Mouse (Mus musculus) heart, embryonic 11.5 days (tissue): Measurements from ENCODE around the gene Cux1. TPM values are rescaled to one million over a fixed set of nuclear protein-coding genes. Genes with fewer than 3 reads are reported as not detected.

Source experiments
- ATAC-seq: fragments of 200-750 bp; cut with Nextera tagmentation; replicated peaks from 2 replicates; pipeline ENCODE4 v1.8.0; 2017; ENCODE audit warnings: moderate library complexity; ENCODE audit not compliant: insufficient number of reproducible peaks, low FRiP score, low TSS enrichment
- H3K27ac ChIP-seq: fragments of 300-500 bp; sonication (generic); 2 replicates; pipeline ENCODE4 v1.5.1; 2014; ENCODE audit warnings: mild to moderate bottlenecking, low read depth, low read length
- H3K27me3 ChIP-seq: fragments of 300-500 bp; sonication (generic); 2 replicates; pipeline ENCODE4 v1.6.1; 2014; ENCODE audit warnings: mild to moderate bottlenecking, low read length, mixed read lengths; ENCODE audit not compliant: control insufficient read depth, insufficient read depth
- H3K36me3 ChIP-seq: fragments of 300-500 bp; sonication (generic); 2 replicates; pipeline ENCODE4 v1.6.1; 2014; ENCODE audit warnings: mild to moderate bottlenecking, low read length, moderate library complexity, mixed read lengths; ENCODE audit not compliant: control insufficient read depth, insufficient read depth
- H3K4me1 ChIP-seq: fragments of 300-500 bp; sonication (generic); 2 replicates; pipeline ENCODE4 v1.6.1; 2014; ENCODE audit warnings: low read length; ENCODE audit not compliant: control insufficient read depth, insufficient read depth
- H3K4me2 ChIP-seq: fragments of 300-500 bp; sonication (generic); 2 replicates; pipeline ENCODE4 v1.6.1; 2014; ENCODE audit warnings: mild to moderate bottlenecking, moderate library complexity
- H3K4me3 ChIP-seq: fragments of 300-500 bp; sonication (generic); 2 replicates; pipeline ENCODE4 v1.5.1; 2014; ENCODE audit warnings: low read depth, low read length
- H3K9ac ChIP-seq: fragments of 300-500 bp; sonication (generic); 2 replicates; pipeline ENCODE4 v1.6.1; 2014; ENCODE audit warnings: mild to moderate bottlenecking, low read depth, low read length, moderate library complexity
- H3K9me3 ChIP-seq: fragments of 300-500 bp; sonication (generic); replicated peaks from 2 replicates; pipeline ENCODE4 v1.6.1; 2016; ENCODE audit warnings: low read length; ENCODE audit not compliant: control insufficient read depth
- WGBS: fragments of 180-500 bp; shearing (Covaris S2); extraction: QIAGEN DNeasy Blood & Tissue Kit; methylation state at CpG from one replicate; pipeline ENCODE4 v1.1.7; 2014; ENCODE audit not compliant: insufficient replicate concordance; 5-methylcytosine and 5-hydroxymethylcytosine counted together
- polyA plus RNA-seq: library from polyadenylated mRNA; unstranded; fragments of >200 nt; fragmentation: Nextera tagmentation; extraction: Ambion mirVana; gene quantifications from 2 replicates; pipeline ENCODE4 v1.2.1, GENCODE M21; 2014

Cux1 gene
- polyA plus RNA-seq, 1 experiment from 2014 or later, result 67.5 TPM

DNA sequence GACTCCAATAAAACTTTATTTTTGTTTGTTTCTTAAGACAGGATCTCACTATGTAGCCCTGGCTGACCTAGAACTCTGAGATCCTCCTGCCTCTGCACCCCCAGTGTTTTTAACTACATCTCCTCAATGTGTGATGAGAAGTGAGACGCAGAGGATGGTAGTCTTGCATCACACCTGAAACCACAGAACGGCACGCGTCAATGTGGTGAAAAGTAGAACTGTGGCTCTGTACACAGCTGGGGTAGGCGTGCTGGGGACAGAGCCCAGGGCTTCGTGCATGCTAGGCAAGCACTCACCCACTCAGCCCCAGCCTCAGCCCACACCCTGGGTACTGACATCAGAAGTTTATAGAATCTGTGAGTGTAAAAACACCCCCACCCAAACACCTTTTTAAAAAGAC, 107.4 kb downstream of the Cux1 start:
- H3K4me1 ChIP-seq, result peaks cover 64% of the 10 kb centered on the region
- no peaks in the 10 kb centered on the region for H3K27me3 ChIP-seq
- no peak overlapping the region for H3K4me2 ChIP-seq
- no peak for ATAC-seq
- H3K9ac ChIP-seq, result no peak overlapping the region
- H3K9me3 ChIP-seq, result no peaks in the 10 kb centered on the region
- no peak overlapping the region for H3K27ac ChIP-seq
- WGBS, result 95% methylated on average over 6 of the region's 6 CpGs
- no peak overlapping the region for H3K4me3 ChIP-seq
- H3K36me3 ChIP-seq, result no peaks in the 10 kb centered on the region

DNA sequence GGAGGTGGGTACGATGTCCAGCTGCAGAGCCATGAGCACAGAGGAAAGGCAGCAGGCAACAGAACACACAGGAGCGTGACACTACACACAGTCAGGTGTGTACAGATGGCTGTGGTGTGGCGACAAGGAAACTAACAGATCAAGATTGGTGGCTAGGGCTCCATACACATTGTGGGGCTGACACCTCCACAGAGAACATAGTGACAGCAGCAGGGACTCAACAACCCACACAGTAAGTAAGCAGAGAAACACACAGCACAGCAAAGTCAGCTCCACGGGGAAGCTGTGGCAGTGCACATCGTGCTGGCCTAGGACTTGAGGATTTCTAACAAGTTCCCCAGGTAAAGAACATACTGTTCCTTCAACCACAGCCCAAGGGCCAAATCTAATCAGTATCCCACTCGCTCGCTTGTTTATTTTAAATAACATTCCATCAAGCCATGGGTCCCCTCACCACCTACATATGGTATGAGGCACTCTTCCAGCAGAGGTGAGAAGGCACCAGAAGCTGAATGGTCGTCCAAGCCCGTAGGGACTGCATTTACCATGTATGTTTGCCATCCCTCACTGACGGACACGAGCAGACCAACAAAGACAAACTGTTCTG, 108.3 kb downstream of the Cux1 start:
- H3K27ac ChIP-seq, result peak overlapping the region; percentile 50; the same call in 1 of the 2 replicates
- no peaks in the 10 kb centered on the region for H3K27me3 ChIP-seq
- no peaks in the 10 kb centered on the region for H3K36me3 ChIP-seq
- H3K4me1 ChIP-seq, result peaks cover 55% of the 10 kb centered on the region
- no peaks in the 10 kb centered on the region for H3K9me3 ChIP-seq
- no peak overlapping the region for H3K9ac ChIP-seq
- no peak overlapping the region for H3K4me2 ChIP-seq
- WGBS, result 67% methylated on average over 11 of the region's 11 CpGs
- H3K4me3 ChIP-seq, result no peak overlapping the region
- ATAC-seq, result no peak

DNA sequence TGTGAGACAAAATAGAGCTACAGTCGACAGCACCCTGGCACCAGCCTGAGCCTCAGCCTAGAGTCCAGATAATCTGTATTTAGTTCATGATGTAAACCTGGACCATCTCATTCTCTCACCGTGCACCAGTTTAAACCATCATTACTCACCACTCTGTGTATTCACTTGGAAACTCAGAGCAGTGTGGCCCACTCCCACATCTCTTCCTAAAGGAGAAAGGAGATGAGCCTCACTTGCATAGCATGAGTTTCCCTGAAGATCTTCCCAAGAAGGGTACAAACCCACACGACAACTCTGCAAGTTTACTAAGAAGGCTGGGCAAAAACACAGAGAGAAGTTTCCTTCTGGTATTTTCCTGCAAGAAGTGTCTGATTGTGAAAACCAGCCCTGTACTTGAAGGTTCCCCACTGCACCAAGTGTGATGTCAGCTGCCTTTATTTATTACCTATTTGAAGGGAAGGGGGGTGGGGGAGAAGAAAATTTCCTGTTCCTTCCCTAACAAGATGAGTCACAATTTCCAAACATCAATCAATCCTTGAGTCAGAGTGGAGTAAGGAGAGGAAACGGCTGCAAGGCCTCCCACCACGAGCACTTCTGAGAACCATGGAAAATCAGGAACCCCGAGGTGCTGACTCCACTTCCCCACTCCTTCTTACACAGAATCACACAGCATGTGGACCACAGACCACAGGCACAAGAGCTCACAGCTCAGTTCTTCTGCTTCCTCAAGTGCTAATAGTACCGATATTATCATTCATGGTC, 109.0 kb downstream of the Cux1 start:
- peak overlapping the region; percentile 57; the same call in 1 of the 2 replicates for H3K27ac ChIP-seq
- H3K9me3 ChIP-seq, result no peaks in the 10 kb centered on the region
- H3K36me3 ChIP-seq, result no peaks in the 10 kb centered on the region
- ATAC-seq, result no peak
- no peaks in the 10 kb centered on the region for H3K27me3 ChIP-seq
- 38% methylated on average over 7 of the region's 7 CpGs for WGBS
- 0 out of 2 replicates have a peak overlapping the region, but pooled peaks have one; percentile 16 for H3K9ac ChIP-seq
- H3K4me2 ChIP-seq, result no peak overlapping the region
- peaks cover 48% of the 10 kb centered on the region for H3K4me1 ChIP-seq
- H3K4me3 ChIP-seq, result no peak overlapping the region

DNA sequence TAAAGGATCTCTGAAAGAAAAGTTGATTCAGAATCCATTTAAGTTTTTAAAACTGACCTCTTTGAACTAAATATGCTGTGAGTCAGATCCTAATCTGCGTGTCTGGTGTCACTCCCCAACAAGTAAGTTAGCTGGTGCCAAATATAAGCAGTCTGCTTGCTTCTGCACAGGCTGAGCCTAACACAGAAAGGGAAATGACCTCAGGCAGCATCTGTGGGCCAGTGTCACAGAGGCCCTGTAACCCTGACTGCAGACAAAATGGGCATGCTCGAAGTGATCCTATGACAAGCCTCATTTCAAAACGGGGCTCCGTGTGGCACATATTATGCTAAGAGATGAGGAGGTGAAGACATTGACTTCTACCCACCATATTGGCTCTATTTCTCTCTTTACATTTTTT, 110.9 kb downstream of the Cux1 start:
- H3K9ac ChIP-seq, result no peak overlapping the region
- peaks cover 30% of the 10 kb centered on the region for H3K4me1 ChIP-seq
- H3K9me3 ChIP-seq, result no peaks in the 10 kb centered on the region
- 72% methylated on average over 4 of the region's 4 CpGs for WGBS
- H3K36me3 ChIP-seq, result no peaks in the 10 kb centered on the region
- no peaks in the 10 kb centered on the region for H3K27me3 ChIP-seq
- no peak for ATAC-seq
- no peak overlapping the region for H3K27ac ChIP-seq
- no peak overlapping the region for H3K4me3 ChIP-seq
- no peak overlapping the region for H3K4me2 ChIP-seq

DNA sequence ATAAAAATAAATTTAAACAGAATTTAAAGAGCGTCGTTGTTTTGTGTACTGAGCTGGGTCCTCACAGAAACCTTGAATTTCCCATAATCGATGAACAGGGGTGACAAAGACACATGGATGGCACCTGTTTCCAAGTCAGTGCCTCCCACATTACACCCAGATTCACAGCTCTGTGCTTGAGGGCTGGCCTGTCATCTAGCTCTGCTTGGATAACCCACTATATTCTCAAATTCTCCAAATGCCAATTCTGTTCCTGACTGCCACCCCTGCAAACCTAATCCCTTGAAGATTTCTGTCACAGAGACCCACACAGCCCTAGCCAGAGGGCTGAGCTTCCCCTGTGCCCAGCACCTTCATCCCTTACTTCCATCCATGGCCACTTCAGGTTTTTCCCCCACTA, 114.6 kb downstream of the Cux1 start:
- Histone ChIP-seq H3K4me1 (peaks cover 13% of the 10 kb centered on the region), H3K36me3 (no peaks in the 10 kb centered on the region), H3K4me3 (no peak overlapping the region), H3K4me2 (no peak overlapping the region), H3K9me3 (no peaks in the 10 kb centered on the region), H3K9ac (no peak overlapping the region), H3K27me3 (no peaks in the 10 kb centered on the region), H3K27ac (no peak overlapping the region)
- 94% methylated on average over 3 of the region's 3 CpGs for WGBS
- ATAC-seq, result no peak

DNA sequence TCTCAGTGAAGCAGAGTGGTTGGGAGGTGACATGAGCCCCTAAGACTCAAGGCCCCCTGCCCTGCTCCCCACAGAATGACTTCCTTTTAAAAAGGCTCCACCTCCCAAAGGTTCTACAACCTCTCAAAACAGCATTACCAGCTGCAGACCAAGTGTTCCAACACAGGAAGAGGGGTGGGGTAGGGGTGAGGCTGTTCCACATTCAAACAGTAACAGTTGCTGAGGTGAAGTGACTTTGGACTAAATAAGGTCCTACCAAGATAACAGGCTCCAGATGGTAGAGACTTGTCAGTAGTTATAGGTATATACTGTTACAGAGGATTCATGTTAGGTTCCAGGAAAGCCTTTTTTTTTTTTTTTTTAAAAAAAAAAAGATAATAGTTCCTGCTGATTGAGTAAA, 117.5 kb downstream of the Cux1 start:
- Histone ChIP-seq H3K4me2 (no peak overlapping the region), H3K27ac (no peak overlapping the region), H3K9me3 (no peaks in the 10 kb centered on the region), H3K4me1 (0 out of 2 replicates have a peak, but pooled peaks cover 8% of the 10 kb centered on the region), H3K4me3 (no peak overlapping the region), H3K36me3 (no peaks in the 10 kb centered on the region), H3K27me3 (no peaks in the 10 kb centered on the region), H3K9ac (no peak overlapping the region)
- no peak for ATAC-seq

DNA sequence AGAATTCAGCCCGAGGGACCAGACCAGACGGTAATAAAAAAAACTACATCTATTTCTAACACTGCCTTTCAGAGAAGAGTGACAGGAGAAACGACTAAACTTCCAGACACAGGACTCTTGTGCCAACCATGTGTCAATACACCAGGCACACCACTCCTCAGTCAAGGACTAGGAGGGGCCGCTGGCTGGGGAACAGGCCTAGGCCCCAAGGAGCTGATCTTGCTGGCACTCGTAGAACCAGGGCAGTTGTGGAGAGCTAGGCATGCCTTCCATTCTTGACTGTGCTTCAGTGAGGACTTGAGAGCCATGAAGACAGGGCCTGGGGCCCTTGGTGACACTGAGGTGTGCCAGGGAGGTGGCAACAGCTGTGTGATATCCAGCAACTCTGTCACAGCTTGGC, 121.3 kb downstream of the Cux1 start:
- ATAC-seq, result no peak
- Histone ChIP-seq H3K36me3 (no peaks in the 10 kb centered on the region), H3K4me1 (peaks cover 23% of the 10 kb centered on the region), H3K4me2 (no peak overlapping the region), H3K9ac (no peak overlapping the region), H3K9me3 (no peaks in the 10 kb centered on the region), H3K27me3 (no peaks in the 10 kb centered on the region), H3K4me3 (no peak overlapping the region), H3K27ac (no peak overlapping the region)
- 62% methylated on average over 5 of the region's 5 CpGs for WGBS

DNA sequence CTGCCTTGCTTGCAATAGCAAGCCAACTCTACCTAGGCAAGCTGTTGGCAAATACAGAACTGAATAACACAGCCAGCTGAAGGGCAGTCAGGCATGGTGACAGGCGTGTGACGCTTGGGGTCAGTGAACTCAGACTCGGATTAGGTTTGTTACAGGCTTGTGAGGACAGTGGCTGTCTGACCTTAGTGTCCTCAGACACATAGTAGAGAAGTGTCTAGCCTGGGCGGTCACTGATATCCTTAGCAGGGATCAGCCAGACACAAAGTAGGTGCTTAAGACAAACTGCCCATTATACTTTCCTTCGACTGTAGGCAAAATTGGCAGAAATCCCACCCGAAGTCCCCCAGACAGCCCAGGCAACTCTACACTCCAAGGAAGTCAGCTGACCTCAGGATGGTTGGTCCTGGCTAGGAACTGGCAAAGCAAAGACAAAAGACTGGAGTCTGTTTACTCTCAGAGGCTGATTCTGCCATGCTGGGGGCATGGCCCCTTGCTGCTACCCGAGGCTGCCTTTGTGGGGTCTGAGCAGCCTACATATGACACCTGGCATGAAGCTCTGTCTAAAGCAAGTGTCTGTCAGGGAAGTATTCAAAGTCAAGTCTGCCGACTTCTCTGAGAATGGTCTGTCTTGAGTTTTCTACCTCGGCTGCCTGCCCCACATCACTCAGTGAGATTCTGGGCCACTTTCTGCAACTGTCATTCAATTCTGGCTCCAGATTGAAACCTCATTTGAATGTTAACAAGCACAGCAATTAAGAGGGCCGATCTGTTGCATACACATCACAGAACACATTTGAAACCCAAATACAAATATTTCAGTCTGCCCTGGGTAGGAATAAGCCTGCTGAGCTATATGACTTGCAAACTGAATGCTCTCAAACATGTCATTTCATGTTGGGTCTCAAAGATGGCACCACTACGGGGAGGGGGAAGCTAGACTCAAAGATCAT, 124.8 kb downstream of the Cux1 start:
- no peaks in the 10 kb centered on the region for H3K9me3 ChIP-seq
- H3K4me3 ChIP-seq, result no peak overlapping the region
- H3K4me1 ChIP-seq, result peaks cover 21% of the 10 kb centered on the region
- no peak overlapping the region for H3K9ac ChIP-seq
- WGBS, result 51% methylated on average over 11 of the region's 11 CpGs
- no peak overlapping the region for H3K4me2 ChIP-seq
- H3K36me3 ChIP-seq, result no peaks in the 10 kb centered on the region
- no peak for ATAC-seq
- H3K27ac ChIP-seq, result peak overlapping the region; percentile 17; the same call in 1 of the 2 replicates
- H3K27me3 ChIP-seq, result no peaks in the 10 kb centered on the region
